Mouse (Mus musculus): ENCODE data around the gene Myom1. TPM values are rescaled to one million over a fixed set of nuclear protein-coding genes. Genes with fewer than 3 reads are reported as not detected.
A peak's percentile ranks its signal among the peaks of the same experiment; 100 is the strongest.
"Not testable (repeated sequence)": the region's sequence is repeated elsewhere in the genome, so short reads cannot be mapped to it uniquely, and the experiment has no call there.

Gene Myom1
- 9.2 and 12.7 TPM in 2 replicates for polyA plus RNA-seq (2015; fragmentation: Nextera tagmentation; extraction: Ambion mirVana)

GRCm38 (mm10) chr17:71002081-71002743 lies at the start of gene Myom1:
Gene Myom1 (plus strand): TSS chr17:71002633.
- WGBS: under 1% methylated on average over 49 of the region's 65 CpGs
- H3K9me3 ChIP-seq (ENCODE audit: low read length): no peaks in the 10 kb centered on the region
- H3K27me3 ChIP-seq (replicated peaks; ENCODE audit: insufficient read depth, low read length): no peaks in the 10 kb centered on the region
- peak within 1 kb of the TSS; percentile 100 for H3K27ac ChIP-seq (ENCODE audit: low read length)
- peak within 1 kb of the TSS; percentile 100 for H3K9ac ChIP-seq (replicated peaks; ENCODE audit: low read depth)
- DNase-seq (ENCODE audit: low spot score) (peak; percentile 99), ATAC-seq (peak; percentile 92)
- TF ChIP-seq CTCF (IDR thresholded peaks at IDR 0.05): peak; percentile 76
- peak; percentile 69 for TF ChIP-seq EP300 (IDR thresholded peaks at IDR 0.05)
- H3K4me1 ChIP-seq (ENCODE audit: insufficient read depth, low read depth, low read length): peaks cover 11% of the 10 kb centered on the region; the same call in 1 of the 2 replicates
- peak within 1 kb of the TSS; percentile 57 for H3K4me2 ChIP-seq (replicated peaks; ENCODE audit: low read depth, low read length)
- H3K4me3 ChIP-seq (ENCODE audit: low read depth, low read length): peak within 1 kb of the TSS; percentile 93
- no peaks in the 10 kb centered on the region for H3K36me3 ChIP-seq (ENCODE audit: insufficient read depth, low read length)

- not testable (repeated sequence) for H3K4me1 ChIP-seq (ENCODE audit: insufficient read depth, low read depth, low read length); H3K27me3 ChIP-seq (replicated peaks; ENCODE audit: insufficient read depth, low read length); H3K9me3 ChIP-seq (ENCODE audit: low read length); H3K4me2 ChIP-seq (replicated peaks; ENCODE audit: low read depth, low read length); H3K9ac ChIP-seq (replicated peaks; ENCODE audit: low read depth); H3K27ac ChIP-seq (ENCODE audit: low read length); H3K36me3 ChIP-seq (ENCODE audit: insufficient read depth, low read length); H3K4me3 ChIP-seq (ENCODE audit: low read depth, low read length)
- ATAC-seq (peak; percentile 100), DNase-seq (ENCODE audit: low spot score) (peak; percentile 81)
- 87% methylated on average over 13 of the region's 13 CpGs for WGBS
Measured at GRCm38 (mm10) chr17:70963546-70963945, 38.9 kb upstream of the Myom1 start.

- ATAC-seq: no peak
- no peaks in the 10 kb centered on the region for H3K36me3 ChIP-seq (ENCODE audit: insufficient read depth, low read length)
- no peak overlapping the region for H3K27ac ChIP-seq (ENCODE audit: low read length)
- no peak overlapping the region for H3K4me2 ChIP-seq (replicated peaks; ENCODE audit: low read depth, low read length)
- no peaks in the 10 kb centered on the region for H3K4me1 ChIP-seq (ENCODE audit: insufficient read depth, low read depth, low read length)
- no peak for TF ChIP-seq EP300 (IDR thresholded peaks at IDR 0.05)
- no peak for TF ChIP-seq CTCF (IDR thresholded peaks at IDR 0.05)
- no peaks in the 10 kb centered on the region for H3K27me3 ChIP-seq (replicated peaks; ENCODE audit: insufficient read depth, low read length)
- no peak overlapping the region for H3K4me3 ChIP-seq (ENCODE audit: low read depth, low read length)
- DNase-seq (ENCODE audit: low spot score): no peak
- WGBS: 68% methylated on average over 2 of the region's 2 CpGs
- no peaks in the 10 kb centered on the region for H3K9me3 ChIP-seq (ENCODE audit: low read length)
- H3K9ac ChIP-seq (replicated peaks; ENCODE audit: low read depth): no peak overlapping the region
Measured at GRCm38 (mm10) chr17:70965281-70965680, 37.2 kb upstream of the Myom1 start.

GRCm38 (mm10) chr17:70966126-70966525 lies 36.3 kb upstream of the Myom1 start:
- H3K27ac ChIP-seq (ENCODE audit: low read length): no peak overlapping the region
- no peak overlapping the region for H3K4me3 ChIP-seq (ENCODE audit: low read depth, low read length)
- H3K4me2 ChIP-seq (replicated peaks; ENCODE audit: low read depth, low read length): no peak overlapping the region
- H3K9me3 ChIP-seq (ENCODE audit: low read length): no peaks in the 10 kb centered on the region
- DNase-seq (ENCODE audit: low spot score) (no peak), ATAC-seq (no peak)
- no peak overlapping the region for H3K9ac ChIP-seq (replicated peaks; ENCODE audit: low read depth)
- no peaks in the 10 kb centered on the region for H3K27me3 ChIP-seq (replicated peaks; ENCODE audit: insufficient read depth, low read length)
- TF ChIP-seq CTCF (IDR thresholded peaks at IDR 0.05): no peak
- TF ChIP-seq EP300 (IDR thresholded peaks at IDR 0.05): no peak
- no peaks in the 10 kb centered on the region for H3K4me1 ChIP-seq (ENCODE audit: insufficient read depth, low read depth, low read length)
- H3K36me3 ChIP-seq (ENCODE audit: insufficient read depth, low read length): no peaks in the 10 kb centered on the region
- WGBS: 88% methylated on average over 7 of the region's 7 CpGs

GRCm38 (mm10) chr17:70967191-70967590 lies 35.2 kb upstream of the Myom1 start:
- H3K27ac ChIP-seq (ENCODE audit: low read length): no peak overlapping the region
- H3K4me1 ChIP-seq (ENCODE audit: insufficient read depth, low read depth, low read length): no peaks in the 10 kb centered on the region
- H3K4me2 ChIP-seq (replicated peaks; ENCODE audit: low read depth, low read length): no peak overlapping the region
- DNase-seq (ENCODE audit: low spot score) (no peak), ATAC-seq (no peak)
- H3K9me3 ChIP-seq (ENCODE audit: low read length): no peaks in the 10 kb centered on the region
- no peak overlapping the region for H3K9ac ChIP-seq (replicated peaks; ENCODE audit: low read depth)
- no peak overlapping the region for H3K4me3 ChIP-seq (ENCODE audit: low read depth, low read length)
- WGBS: 38% methylated on average over 9 of the region's 9 CpGs
- TF ChIP-seq CTCF (IDR thresholded peaks at IDR 0.05) (peak; percentile 18; the same call in 1 of the 2 replicates), EP300 (IDR thresholded peaks at IDR 0.05) (no peak)
- H3K27me3 ChIP-seq (replicated peaks; ENCODE audit: insufficient read depth, low read length): no peaks in the 10 kb centered on the region
- no peaks in the 10 kb centered on the region for H3K36me3 ChIP-seq (ENCODE audit: insufficient read depth, low read length)

- DNase-seq (ENCODE audit: low spot score): no peak
- Histone ChIP-seq H3K9ac (replicated peaks; ENCODE audit: low read depth) (no peak overlapping the region), H3K9me3 (ENCODE audit: low read length) (no peaks in the 10 kb centered on the region), H3K27me3 (replicated peaks; ENCODE audit: insufficient read depth, low read length) (no peaks in the 10 kb centered on the region), H3K4me1 (ENCODE audit: insufficient read depth, low read depth, low read length) (no peaks in the 10 kb centered on the region), H3K36me3 (ENCODE audit: insufficient read depth, low read length) (no peaks in the 10 kb centered on the region), H3K27ac (ENCODE audit: low read length) (no peak overlapping the region), H3K4me2 (replicated peaks; ENCODE audit: low read depth, low read length) (no peak overlapping the region), H3K4me3 (ENCODE audit: low read depth, low read length) (no peak overlapping the region)
- ATAC-seq: no peak
- TF ChIP-seq EP300 (IDR thresholded peaks at IDR 0.05) (no peak), CTCF (IDR thresholded peaks at IDR 0.05) (no peak)
- WGBS: 33% methylated on average over 12 of the region's 12 CpGs
Measured at GRCm38 (mm10) chr17:70967646-70968045, 34.8 kb upstream of the Myom1 start.
